Mouse (Mus musculus): ENCODE measurements around the gene Poc5.

DNA sequence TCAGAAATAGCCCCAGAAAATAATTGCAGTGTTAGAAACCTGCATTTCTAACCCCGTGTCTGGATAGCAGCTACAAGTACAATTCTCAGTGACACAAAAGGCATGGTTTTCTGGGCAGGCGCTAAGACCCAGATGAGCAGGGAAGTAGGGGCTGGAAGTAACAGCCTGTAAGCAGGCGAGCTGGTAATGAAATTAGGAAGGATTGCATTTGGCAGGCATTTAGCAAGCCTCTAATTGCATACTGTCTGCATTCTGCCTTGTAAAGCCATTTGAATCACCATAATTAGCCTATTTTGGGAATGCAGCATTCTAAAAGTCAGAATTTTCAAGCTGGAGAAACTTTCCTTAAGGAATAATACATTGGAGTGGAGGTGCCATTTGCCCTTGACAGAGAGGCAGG, 38.0 kb downstream of the Poc5 start:
- TF ChIP-seq CTCF (IDR thresholded peaks at IDR 0.05; ENCODE audit: insufficient read depth, low read depth, low read length) (no peak), POLR2A (IDR thresholded peaks at IDR 0.05; ENCODE audit: insufficient read depth, low read depth, low read length) (no peak)

Measured in olfactory bulb, adult 2 months (tissue).